Mouse (Mus musculus) intestine, embryonic 16.5 days (tissue): ENCODE measurements at regions not wholly inside any gene's neighbourhood (a gene's known extent, or its start where the extent isn't known, plus 50 kb on each side); places are given as distances from the start of the nearest gene placed in this dataset.

ENCODE experiments used
- ATAC-seq: fragments of 200-750 bp; cut with Nextera tagmentation; 2 replicates; pipeline ENCODE4 v1.8.0; 2017; ENCODE audit warnings: moderate TSS enrichment, moderate library complexity
- H3K27ac ChIP-seq: fragments of 300-500 bp; sonication (generic); 2 replicates; pipeline ENCODE4 v1.5.1; 2014; ENCODE audit warnings: mild to moderate bottlenecking, low read length
- H3K27me3 ChIP-seq: fragments of 300-500 bp; sonication (generic); replicated peaks from 2 replicates; pipeline ENCODE4 v1.6.1; 2014; ENCODE audit warnings: low read length, control low read depth, mixed read lengths; ENCODE audit not compliant: control insufficient read depth, insufficient read depth
- H3K36me3 ChIP-seq: fragments of 300-500 bp; sonication (generic); 2 replicates; pipeline ENCODE4 v1.6.1; 2014; ENCODE audit warnings: low read length, control low read depth; ENCODE audit not compliant: control insufficient read depth, insufficient read depth
- H3K4me1 ChIP-seq: fragments of 300-500 bp; sonication (generic); 2 replicates; pipeline ENCODE4 v1.6.1; 2014; ENCODE audit warnings: low read length, control low read depth, mixed read lengths; ENCODE audit not compliant: control insufficient read depth, insufficient read depth
- H3K4me2 ChIP-seq: fragments of 300-500 bp; sonication (generic); 2 replicates; pipeline ENCODE4 v1.6.1; 2014; ENCODE audit warnings: low read depth, low read length, control low read depth
- H3K4me3 ChIP-seq: fragments of 300-500 bp; sonication (generic); 2 replicates; pipeline ENCODE4 v1.5.1; 2014; ENCODE audit warnings: mild to moderate bottlenecking, low read length
- H3K9ac ChIP-seq: fragments of 300-500 bp; sonication (generic); 2 replicates; pipeline ENCODE4 v1.6.1; 2014; ENCODE audit warnings: low read depth, low read length
- H3K9me3 ChIP-seq: fragments of 300-500 bp; sonication (generic); 2 replicates; pipeline ENCODE4 v1.6.1; 2016; ENCODE audit warnings: low read length, control low read depth; ENCODE audit not compliant: control insufficient read depth
- WGBS: fragments of 180-500 bp; shearing (Covaris S2); extraction: QIAGEN DNeasy Blood & Tissue Kit; methylation state at CpG from one replicate; pipeline ENCODE4 v1.1.7; 2014; 5-methylcytosine and 5-hydroxymethylcytosine counted together

DNA sequence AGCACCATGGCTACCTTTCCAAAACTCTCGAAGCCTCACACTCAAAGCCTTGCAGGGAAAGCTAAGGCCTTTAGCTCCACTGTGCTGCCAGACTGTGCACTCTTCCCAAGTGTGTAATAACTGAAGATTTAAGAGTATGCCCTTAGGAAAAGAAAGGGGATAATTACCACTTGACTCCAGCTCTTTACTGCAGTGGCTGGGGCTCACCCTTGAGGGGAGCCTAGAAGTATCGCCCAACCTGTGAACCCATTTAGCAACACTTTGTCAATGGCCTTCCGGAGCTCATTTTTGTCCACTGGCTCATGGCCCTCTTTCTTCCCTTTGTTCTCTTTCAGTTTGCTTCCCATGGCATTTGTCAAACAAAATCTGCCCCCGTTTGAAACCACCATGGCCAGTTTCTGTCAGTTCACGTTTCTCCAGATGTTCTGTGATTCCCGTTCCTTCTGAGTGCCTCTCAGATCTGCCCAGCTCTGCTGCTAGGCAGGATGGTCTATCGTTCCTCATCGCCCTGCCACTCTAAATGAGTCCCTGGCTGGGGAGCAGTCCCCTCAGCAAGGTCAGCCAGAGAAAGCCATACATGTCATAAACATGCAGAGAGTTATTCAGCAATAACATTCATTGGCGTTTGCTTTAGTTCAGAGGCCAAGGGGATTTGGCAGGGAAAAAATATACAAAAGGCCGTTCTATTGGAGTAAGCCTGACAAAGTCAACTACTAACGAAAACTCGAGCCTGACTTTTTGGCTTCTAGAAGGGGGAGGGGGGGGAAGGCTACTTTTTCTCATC is 80.9 kb upstream of the Nckap5 start:
- Histone ChIP-seq H3K27ac (no peak overlapping the region), H3K27me3 (no peaks in the 10 kb centered on the region), H3K9me3 (no peaks in the 10 kb centered on the region), H3K36me3 (no peaks in the 10 kb centered on the region), H3K4me1 (no peaks in the 10 kb centered on the region), H3K9ac (no peak overlapping the region), H3K4me2 (no peak overlapping the region), H3K4me3 (no peak overlapping the region)
- ATAC-seq, result no peak
- 49% methylated on average over 12 of the region's 12 CpGs for WGBS

DNA sequence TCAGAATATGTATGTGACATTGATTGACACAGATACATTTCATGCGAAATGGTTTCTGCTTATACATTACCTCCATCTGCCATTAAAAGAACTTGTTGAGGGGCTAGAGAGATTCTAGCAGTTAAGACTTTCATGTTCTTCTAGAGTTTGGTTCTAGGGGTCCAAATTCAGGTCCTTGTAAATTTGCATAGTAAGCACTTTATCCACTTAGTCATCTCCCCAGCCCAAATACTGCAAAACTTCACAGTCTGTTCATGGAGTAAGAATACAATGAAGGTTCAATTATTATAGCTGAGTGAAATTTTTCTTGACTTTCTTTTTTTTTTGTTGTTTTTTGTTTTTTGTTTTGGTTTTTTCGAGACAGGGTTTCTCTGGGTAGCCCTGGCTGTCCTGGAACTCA is 76.8 kb upstream of the Nckap5 start:
- Histone ChIP-seq H3K36me3 (no peaks in the 10 kb centered on the region), H3K4me3 (no peak overlapping the region), H3K9me3 (no peaks in the 10 kb centered on the region), H3K4me1 (no peaks in the 10 kb centered on the region), H3K27me3 (no peaks in the 10 kb centered on the region), H3K4me2 (no peak overlapping the region), H3K27ac (no peak overlapping the region), H3K9ac (no peak overlapping the region)
- no peak for ATAC-seq
- 92% methylated on average over 2 of the region's 2 CpGs for WGBS

GRCm38 (mm10) chr1:126898484-126898883 is 67.9 kb upstream of the Nckap5 start:
- no peaks in the 10 kb centered on the region for H3K36me3 ChIP-seq
- no peaks in the 10 kb centered on the region for H3K27me3 ChIP-seq
- H3K4me2 ChIP-seq, result no peak overlapping the region
- H3K27ac ChIP-seq, result no peak overlapping the region
- ATAC-seq, result no peak
- no peaks in the 10 kb centered on the region for H3K9me3 ChIP-seq
- H3K9ac ChIP-seq, result no peak overlapping the region
- no peak overlapping the region for H3K4me3 ChIP-seq
- 80% methylated on average over 3 of the region's 3 CpGs for WGBS
- no peaks in the 10 kb centered on the region for H3K4me1 ChIP-seq

- no peaks in the 10 kb centered on the region for H3K36me3 ChIP-seq
- whole genome bisulfite sequencing, result 68% methylated on average over 4 of the region's 4 CpGs
- ATAC-seq, result no peak
- no peak overlapping the region for H3K4me3 ChIP-seq
- no peak overlapping the region for H3K27ac ChIP-seq
- no peak overlapping the region for H3K9ac ChIP-seq
- no peaks in the 10 kb centered on the region for H3K9me3 ChIP-seq
- no peaks in the 10 kb centered on the region for H3K4me1 ChIP-seq
- H3K27me3 ChIP-seq, result no peaks in the 10 kb centered on the region
- no peak overlapping the region for H3K4me2 ChIP-seq
These were observed 66.3 kb upstream of the Nckap5 start for GRCm38 (mm10) chr1:126896895-126897294.

- Histone ChIP-seq H3K27ac (no peak overlapping the region), H3K27me3 (no peaks in the 10 kb centered on the region)
These were observed 50.2 kb upstream of the Nckap5 start for GRCm38 (mm10) chr1:126880801-126881200.

More at GRCm38 (mm10) chr1:126880801-126881200, 50.2 kb upstream of the Nckap5 start:
- Histone ChIP-seq H3K4me1 (no peaks in the 10 kb centered on the region), H3K4me3 (no peak overlapping the region), H3K9ac (no peak overlapping the region), H3K36me3 (no peaks in the 10 kb centered on the region), H3K4me2 (no peak overlapping the region), H3K9me3 (no peaks in the 10 kb centered on the region)
- 91% methylated on average over 3 of the region's 3 CpGs for WGBS
- ATAC-seq, result no peak
